Mouse (Mus musculus) erythroblast, embryonic 14.5 days (primary cell): Measurements from ENCODE around the gene Spag5. TPM values are rescaled to one million over a fixed set of nuclear protein-coding genes. Genes with fewer than 3 reads are reported as not detected.

Experiments
- H3K27me3 ChIP-seq: 2 replicates; pipeline ENCODE4 v1.6.1; 2012; ENCODE audit warnings: inconsistent platforms; ENCODE audit not compliant: control insufficient read depth
- H3K36me3 ChIP-seq: 2 replicates; pipeline ENCODE4 v1.6.1; 2012; ENCODE audit warnings: mild to moderate bottlenecking, inconsistent platforms; ENCODE audit not compliant: control insufficient read depth
- H3K4me1 ChIP-seq: 2 replicates; pipeline ENCODE4 v1.6.1; 2012; ENCODE audit warnings: inconsistent platforms; ENCODE audit not compliant: control insufficient read depth
- H3K4me3 ChIP-seq: replicated peaks from 2 replicates; pipeline ENCODE3; 2012; ENCODE audit warnings: moderate library complexity, mild to moderate bottlenecking, inconsistent platforms
- H3K9me3 ChIP-seq: 2 replicates; pipeline ENCODE4 v1.6.1; 2012; ENCODE audit warnings: low read length, inconsistent platforms, mixed read lengths; ENCODE audit not compliant: control insufficient read depth
- GATA1 ChIP-seq: IDR thresholded peaks from 2 replicates; pipeline ENCODE4 v1.6.1; 2012; ENCODE audit warnings: low read length, inconsistent platforms, mixed read lengths
- TAL1 ChIP-seq: IDR thresholded peaks from 3 replicates; pipeline ENCODE4 v1.6.1; 2012; ENCODE audit warnings: low read length, inconsistent platforms, mixed read lengths
- polyA plus RNA-seq: library from polyadenylated mRNA; stranded (reverse); fragments of >175 nt; gene quantifications from 2 replicates; pipeline ENCODE4 v1.2.3, GENCODE M21; 2012

Spag5 gene
- polyA plus RNA-seq, 1 experiment = 21.5 TPM

DNA sequence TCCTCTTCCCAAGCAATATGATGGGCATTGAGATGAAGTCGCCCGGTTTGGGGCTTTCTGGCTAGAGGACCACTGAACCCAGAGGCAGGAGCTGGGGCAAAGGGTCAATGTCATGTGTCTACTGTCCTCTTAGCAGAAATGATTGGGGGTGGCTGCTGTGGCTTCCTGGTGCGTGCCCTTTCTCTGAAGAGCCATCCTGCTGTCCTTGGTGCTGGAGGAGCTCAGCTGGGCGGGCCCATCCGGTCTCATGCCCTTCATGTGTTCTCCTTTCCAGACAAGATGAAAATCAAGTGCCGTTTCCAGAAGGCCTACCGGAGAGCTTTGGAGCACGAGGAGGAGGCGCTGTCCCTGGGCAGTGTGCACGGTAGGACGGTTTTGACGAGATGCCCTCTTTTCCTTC lies 31.3 kb downstream of the Spag5 start:
- Histone ChIP-seq H3K4me3 (no peak overlapping the region), H3K4me1 (peaks cover 17% of the 10 kb centered on the region), H3K36me3 (peaks cover 46% of the 10 kb centered on the region), H3K27me3 (no peaks in the 10 kb centered on the region), H3K9me3 (no peaks in the 10 kb centered on the region)
- no peak for TF ChIP-seq GATA1
- no peak for TF ChIP-seq TAL1

DNA sequence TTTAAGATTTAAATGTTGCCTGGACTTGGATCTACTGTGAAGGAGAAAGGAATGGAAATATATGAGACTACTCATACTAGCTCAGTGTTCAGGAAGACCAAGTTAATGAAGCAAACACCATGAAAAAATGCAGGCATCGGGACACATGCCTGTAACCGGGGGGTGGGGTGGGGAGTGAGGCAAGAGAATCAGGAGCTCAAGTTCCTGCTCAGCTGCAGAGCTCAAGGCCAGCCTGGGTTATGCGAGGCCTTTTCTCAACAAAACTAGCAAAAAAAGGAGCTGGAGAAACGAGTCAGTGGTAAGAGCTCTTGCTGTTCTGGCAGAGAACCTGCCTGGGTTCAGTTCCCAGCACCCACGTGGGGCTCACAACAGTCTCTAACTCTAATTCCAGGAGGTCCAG lies 32.7 kb downstream of the Spag5 start:
- H3K4me1 ChIP-seq = peaks cover 8% of the 10 kb centered on the region

DNA sequence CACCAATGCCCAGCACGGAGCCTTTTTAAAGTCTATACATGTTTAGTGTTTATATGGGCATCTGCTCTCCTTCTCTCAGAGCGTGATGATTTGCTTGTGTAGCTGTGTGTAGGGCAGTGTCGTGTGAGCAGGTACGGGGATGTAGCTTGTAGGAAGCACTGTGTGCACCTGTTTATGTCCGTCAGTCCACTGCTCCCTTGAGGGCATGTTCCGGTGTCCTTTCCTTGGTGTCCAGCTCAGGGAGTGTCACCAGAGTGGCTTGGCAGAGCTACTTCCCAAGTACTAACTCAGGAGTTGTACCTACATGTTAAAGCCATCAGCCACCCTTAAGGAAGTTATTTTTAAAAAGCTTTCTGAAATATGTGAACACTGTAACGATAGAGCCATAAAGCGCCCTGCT lies 35.7 kb downstream of the Spag5 start:
- Histone ChIP-seq H3K4me1 (0 out of 2 replicates have a peak, but pooled peaks cover 3% of the 10 kb centered on the region), H3K9me3 (no peaks in the 10 kb centered on the region), H3K36me3 (peaks cover 79% of the 10 kb centered on the region), H3K4me3 (no peak overlapping the region), H3K27me3 (no peaks in the 10 kb centered on the region)
- no peak for TF ChIP-seq GATA1
- TF ChIP-seq TAL1 = no peak

More for the DNA sequence above, 32.7 kb downstream of the Spag5 start:
- Histone ChIP-seq H3K27me3 (no peaks in the 10 kb centered on the region), H3K36me3 (peaks cover 56% of the 10 kb centered on the region), H3K9me3 (no peaks in the 10 kb centered on the region), H3K4me3 (no peak overlapping the region)
- TF ChIP-seq TAL1 (no peak), GATA1 (no peak)

DNA sequence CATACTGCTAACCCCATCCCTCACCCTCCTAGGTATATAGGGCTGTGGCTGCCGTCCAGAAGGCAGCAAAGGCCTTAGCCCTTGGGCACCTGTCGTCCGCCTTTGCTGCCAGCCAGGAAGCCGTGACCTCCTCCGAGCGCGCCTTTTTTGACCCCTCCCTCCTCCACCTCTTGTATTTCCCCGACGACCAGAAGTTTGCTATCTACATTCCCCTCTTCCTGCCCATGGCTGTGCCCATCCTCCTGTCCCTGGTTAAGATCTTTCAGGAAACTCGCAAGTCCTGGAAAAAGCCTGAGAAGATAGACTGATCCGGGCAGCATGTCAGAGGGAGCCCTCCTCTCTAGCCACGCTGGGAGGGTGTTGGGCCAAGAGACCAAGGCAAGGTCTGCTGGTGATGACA lies 40.4 kb downstream of the Spag5 start:
- Histone ChIP-seq H3K27me3 (no peaks in the 10 kb centered on the region), H3K36me3 (peaks cover 55% of the 10 kb centered on the region), H3K4me3 (no peak overlapping the region), H3K4me1 (peaks cover 44% of the 10 kb centered on the region), H3K9me3 (no peaks in the 10 kb centered on the region)
- TF ChIP-seq GATA1 (no peak), TAL1 (no peak)

DNA sequence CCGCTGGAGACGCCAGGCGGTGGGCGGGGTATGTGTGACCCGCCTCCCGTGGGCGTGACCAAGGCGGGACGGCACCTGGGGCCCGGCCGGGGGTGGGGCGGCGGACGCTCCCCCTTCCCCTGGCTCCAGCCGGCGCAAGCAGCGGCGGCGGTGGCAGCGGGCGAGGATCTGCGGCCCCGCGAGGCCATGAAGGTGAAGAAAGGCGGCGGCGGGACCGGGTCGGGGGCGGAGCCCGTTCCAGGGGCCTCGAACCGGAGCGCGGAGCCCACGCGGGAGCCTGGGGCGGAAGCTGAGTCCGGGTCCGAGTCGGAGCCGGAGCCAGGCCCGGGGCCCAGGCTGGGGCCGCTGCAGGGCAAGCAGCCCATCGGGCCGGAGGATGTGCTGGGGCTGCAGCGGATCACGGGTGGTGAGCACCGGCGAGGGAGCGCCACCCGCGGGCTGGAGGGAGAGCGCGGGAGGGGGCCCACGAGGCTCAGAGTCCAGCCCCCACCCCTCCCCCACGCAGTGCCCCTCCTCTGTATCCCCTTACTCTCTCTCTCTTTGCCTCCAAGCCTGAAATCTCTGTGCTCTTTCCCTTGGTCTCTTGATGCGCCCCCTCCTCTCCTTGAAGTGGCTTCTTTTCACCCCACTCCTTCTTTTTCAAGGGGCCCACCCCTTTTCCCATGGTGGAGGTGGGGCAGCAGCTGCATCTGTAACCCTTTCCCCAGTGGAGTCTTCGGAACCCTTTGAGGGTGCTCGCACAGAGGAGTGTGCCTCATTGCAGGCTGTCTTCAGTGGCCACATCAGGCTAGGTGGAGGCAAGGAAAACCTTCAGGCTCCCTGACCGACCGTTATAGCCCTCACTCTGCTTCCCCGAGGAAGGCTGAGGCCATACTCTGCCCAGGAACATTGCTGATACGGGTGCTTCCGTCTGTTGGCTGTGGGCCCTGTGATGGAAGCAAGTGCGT lies 42.3 kb downstream of the Spag5 start, which contains the start of gene Unc119:
Unc119 (plus strand) TSS at position 102 of the 947 bp plus-strand sequence.
- Histone ChIP-seq H3K27me3 (no peaks in the 10 kb centered on the region), H3K9me3 (no peaks in the 10 kb centered on the region), H3K36me3 (peaks cover 53% of the 10 kb centered on the region), H3K4me1 (peaks cover 54% of the 10 kb centered on the region), H3K4me3 (peak within 1 kb of the TSS; percentile 82)
- TF ChIP-seq TAL1 (no peak), GATA1 (no peak)

DNA sequence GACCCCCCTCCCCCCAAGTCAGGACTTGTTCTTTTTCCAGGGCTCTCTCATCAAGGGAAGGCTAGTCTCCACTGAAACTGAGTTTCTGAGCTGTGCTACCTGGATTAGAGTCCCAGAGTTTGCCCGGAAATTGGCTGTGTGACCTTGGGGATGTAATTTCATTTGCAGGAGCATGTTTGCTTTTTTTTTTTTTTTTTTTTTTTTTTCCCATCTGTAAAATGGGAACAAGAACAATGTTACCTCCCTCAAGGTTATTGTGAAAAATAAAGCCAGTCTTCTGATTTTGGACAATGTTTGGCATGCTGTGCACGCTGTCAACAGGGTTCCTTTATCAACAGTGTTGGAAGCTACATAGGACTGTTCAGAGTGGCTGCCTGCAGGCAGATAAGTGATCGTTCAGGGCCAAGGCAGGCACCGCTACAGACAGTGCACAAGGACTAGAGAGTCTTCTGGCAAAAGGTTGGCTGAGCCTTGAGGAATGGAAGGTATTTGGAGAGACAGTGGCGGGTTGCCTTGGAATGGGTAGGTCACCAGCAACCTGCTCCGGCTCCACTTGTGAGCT lies 43.1 kb downstream of the Spag5 start:
- Histone ChIP-seq H3K27me3 (no peaks in the 10 kb centered on the region), H3K4me1 (peaks cover 54% of the 10 kb centered on the region), H3K9me3 (no peaks in the 10 kb centered on the region), H3K36me3 (peaks cover 48% of the 10 kb centered on the region), H3K4me3 (peak overlapping the region; percentile 82)
- TF ChIP-seq TAL1 (peak; percentile 59; the same call in 2 of the 3 replicates), GATA1 (peak; percentile 57)

DNA sequence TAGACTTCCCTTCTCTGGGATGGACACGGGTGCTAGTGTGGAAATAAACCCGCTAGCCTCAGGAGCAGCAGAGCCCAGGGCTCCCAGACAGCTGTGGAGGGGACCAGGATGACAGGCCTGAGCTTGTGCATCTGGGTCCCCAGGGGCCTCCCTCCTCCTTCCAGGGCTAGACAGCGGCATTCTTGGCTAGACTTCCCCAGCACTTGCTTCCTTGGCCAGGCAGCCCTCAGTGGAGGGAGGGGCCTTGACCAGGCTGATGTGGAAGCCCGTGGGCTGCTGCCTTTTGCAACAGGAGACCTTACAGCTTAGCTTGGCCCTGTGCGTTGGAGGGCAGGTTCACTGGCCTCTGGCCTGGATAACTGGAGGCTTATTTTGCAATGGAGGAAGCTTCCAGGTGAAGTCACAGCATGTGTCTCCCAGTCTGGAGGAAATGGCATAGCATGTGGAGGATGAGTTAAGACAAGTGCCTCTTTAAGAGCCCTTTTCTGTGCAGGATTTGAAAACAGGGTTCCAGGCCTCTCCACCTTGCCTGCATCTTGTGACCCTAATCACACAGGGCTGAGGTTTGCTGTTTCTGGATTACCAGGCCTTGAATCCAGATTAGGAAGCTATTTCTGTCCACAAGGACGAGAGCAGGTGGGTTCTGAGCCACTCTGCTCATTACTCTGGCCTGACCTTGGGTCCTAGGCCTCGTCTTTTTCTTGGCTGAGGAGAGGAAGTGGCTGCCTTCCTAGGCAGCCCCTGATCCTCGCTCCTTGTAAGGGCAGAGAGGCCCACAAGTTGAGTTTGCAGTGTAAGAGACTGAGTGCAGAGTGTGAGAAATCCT lies 43.8 kb downstream of the Spag5 start:
- Histone ChIP-seq H3K27me3 (no peaks in the 10 kb centered on the region), H3K9me3 (no peaks in the 10 kb centered on the region), H3K36me3 (peaks cover 41% of the 10 kb centered on the region), H3K4me3 (peak overlapping the region; percentile 82), H3K4me1 (peaks cover 54% of the 10 kb centered on the region)
- TF ChIP-seq GATA1 (no peak), TAL1 (no peak)

DNA sequence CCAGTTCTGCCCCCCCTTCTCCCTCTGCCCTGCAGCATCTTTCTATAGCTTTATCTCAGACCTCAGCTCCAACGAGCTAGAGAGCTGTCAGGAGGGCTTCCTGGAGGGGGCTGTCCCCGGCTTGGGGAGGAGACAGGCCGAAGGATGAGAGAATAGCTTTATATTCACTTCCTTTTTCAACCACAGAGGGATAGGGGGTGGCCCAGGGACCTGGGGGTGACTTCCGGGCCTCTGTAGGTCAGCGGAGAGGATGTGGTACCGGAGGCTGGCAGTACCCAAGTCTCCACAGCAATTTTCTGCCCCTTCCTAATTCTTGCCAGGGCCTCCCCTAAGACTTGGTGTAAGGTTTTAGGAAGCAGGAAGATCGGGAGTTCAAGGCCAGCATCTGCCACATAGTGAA lies 44.5 kb downstream of the Spag5 start:
- no peaks in the 10 kb centered on the region for H3K27me3 ChIP-seq
- H3K4me3 ChIP-seq = no peak overlapping the region
- TF ChIP-seq GATA1 (no peak), TAL1 (no peak)
- peaks cover 54% of the 10 kb centered on the region for H3K4me1 ChIP-seq
- no peaks in the 10 kb centered on the region for H3K9me3 ChIP-seq
- H3K36me3 ChIP-seq = peaks cover 38% of the 10 kb centered on the region
